Comparison of ENCODE assay signal across 8 mouse cellular contexts in the genomic region with DNA sequence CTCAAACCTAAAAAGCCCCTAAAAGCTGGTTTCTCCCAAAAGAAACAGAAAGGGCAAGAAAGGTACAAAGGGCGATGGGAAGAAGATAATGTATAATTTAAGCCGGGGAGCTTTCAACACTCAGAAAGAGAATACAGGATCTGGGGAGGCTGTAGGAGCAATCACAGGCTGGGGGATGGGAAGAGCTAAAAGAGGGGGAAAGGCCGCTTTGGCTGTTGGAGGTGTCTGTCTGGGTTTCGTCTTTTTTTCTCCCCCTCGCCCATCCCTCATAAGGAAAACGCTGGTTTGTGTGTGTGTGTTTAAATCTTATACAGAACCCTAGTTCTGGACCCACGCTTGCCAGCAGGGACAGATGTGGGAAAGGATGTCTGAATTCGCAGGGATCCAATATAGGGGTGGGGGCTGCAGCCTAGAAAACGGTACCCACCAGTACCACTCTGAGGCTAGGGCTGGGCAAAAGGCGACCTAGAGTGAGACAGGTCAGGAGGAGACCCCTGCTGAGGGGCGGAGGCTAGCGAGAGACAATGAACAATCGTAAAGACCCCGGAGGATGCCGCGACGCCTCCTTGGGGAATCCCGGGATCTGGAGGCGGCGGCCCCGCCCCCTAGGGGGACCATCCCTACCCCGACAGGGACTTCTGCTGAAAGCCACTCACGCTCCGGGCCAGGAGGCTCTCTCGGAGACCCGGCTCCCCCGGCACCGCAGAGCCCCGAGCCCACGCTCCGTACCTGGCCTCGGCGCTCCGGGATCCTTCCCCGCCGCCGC. TPM values are rescaled to one million over a fixed set of nuclear protein-coding genes. Genes with fewer than 3 reads are reported as not detected.
DNase-seq lines count a peak whose midpoint lies in the region; ATAC-seq lines count a peak whose summit lies in the region.

No protein-coding gene starts in this region.

- peak overlapping the region; percentile 89 for H3K4me3 ChIP-seq in heart, embryonic 16.5 days (ENCODE audit: low read length)
- peak overlapping the region; percentile 63 for H3K4me3 ChIP-seq in forebrain, embryonic 16.5 days (replicated peaks; ENCODE audit: low read length)
- peak overlapping the region; percentile 91 for H3K4me3 ChIP-seq in megakaryocyte, embryonic 14.5 days (replicated peaks)

- H3K27me3 ChIP-seq in heart, embryonic 16.5 days (ENCODE audit: control insufficient read depth, insufficient read depth, low read length): no peaks in the 10 kb centered on the region
- H3K27me3 ChIP-seq in forebrain, embryonic 16.5 days (replicated peaks; ENCODE audit: control insufficient read depth, insufficient read depth, low read length): no peaks in the 10 kb centered on the region
- peaks cover 58% of the 10 kb centered on the region for H3K27me3 ChIP-seq in megakaryocyte, embryonic 14.5 days (replicated peaks)

- DNase-seq in heart, postnatal 25 days (ENCODE audit: low spot score): no peak
- DNase-seq in Muller cell, postnatal 12 days (ENCODE audit: inconsistent ontology term): peak; percentile 25
- DNase-seq in ovary, adult 18-20 months (ENCODE audit: low spot score): no peak
- DNase-seq in natural killer cell, adult 2 months (ENCODE audit: low spot score in 2 of 2): no peak

- no peaks in the 10 kb centered on the region for H3K9me3 ChIP-seq in heart, embryonic 16.5 days (replicated peaks; ENCODE audit: control insufficient read depth, low read length)
- H3K9me3 ChIP-seq in forebrain, embryonic 16.5 days (ENCODE audit: control insufficient read depth, low read length): no peaks in the 10 kb centered on the region
- no peaks in the 10 kb centered on the region for H3K9me3 ChIP-seq in megakaryocyte, embryonic 14.5 days

- no peaks in the 10 kb centered on the region; the same call in 1 of the 2 replicates for H3K36me3 ChIP-seq in heart, embryonic 16.5 days (ENCODE audit: control insufficient read depth, insufficient read depth)
- no peaks in the 10 kb centered on the region for H3K36me3 ChIP-seq in forebrain, embryonic 16.5 days (ENCODE audit: control insufficient read depth, insufficient read depth)
- H3K36me3 ChIP-seq in megakaryocyte, embryonic 14.5 days (replicated peaks; ENCODE audit: low read length): no peaks in the 10 kb centered on the region

- peak overlapping the region; percentile 78 for H3K27ac ChIP-seq in heart, embryonic 16.5 days (ENCODE audit: low read length)
- peak overlapping the region; percentile 89 for H3K27ac ChIP-seq in forebrain, embryonic 16.5 days (ENCODE audit: low read length)

- 1% methylated on average over 36 of the region's 37 CpGs for WGBS in heart, embryonic 16.5 days
- under 1% methylated on average over 34 of the region's 37 CpGs for WGBS in forebrain, embryonic 16.5 days

- H3K9ac ChIP-seq in heart, embryonic 16.5 days (ENCODE audit: low read length): peak overlapping the region; percentile 88
- peak overlapping the region; percentile 83 for H3K9ac ChIP-seq in forebrain, embryonic 16.5 days (replicated peaks; ENCODE audit: low read depth, low read length)

- peaks cover 56% of the 10 kb centered on the region for H3K4me1 ChIP-seq in heart, embryonic 16.5 days (ENCODE audit: control insufficient read depth, insufficient read depth, low read length)
- H3K4me1 ChIP-seq in forebrain, embryonic 16.5 days (replicated peaks; ENCODE audit: control insufficient read depth, insufficient read depth, low read length): peaks cover 27% of the 10 kb centered on the region
- H3K4me1 ChIP-seq in megakaryocyte, embryonic 14.5 days: peaks cover 27% of the 10 kb centered on the region

- ATAC-seq in heart, embryonic 16.5 days (replicated peaks; ENCODE audit: extremely low read depth, insufficient read depth, low FRiP score): peak; percentile 15
- peak; percentile 62 for ATAC-seq in forebrain, embryonic 16.5 days
- no peak for ATAC-seq in megakaryocyte progenitor cell, adult 5-6 weeks (replicated peaks; ENCODE audit: poor library complexity)

- intact Hi-C loops in heart, postnatal 25 days (cut with DNase I): loop anchor here (2.0 kb wide), 1 partner anchor 36 kb away; no protein-coding TSS in a partner anchor

- H3K4me2 ChIP-seq in heart, embryonic 16.5 days (ENCODE audit: low read depth, low read length): peak overlapping the region; percentile 82
- H3K4me2 ChIP-seq in forebrain, embryonic 16.5 days (ENCODE audit: low read length): peak overlapping the region; percentile 88

RNA-seq across cellular contexts. Expression of a gene that starts 0.6 kb away (rescaled TPM):
- 19.4 and 21.7 TPM in 2 replicates for polyA plus RNA-seq in heart, embryonic 16.5 days (2015; fragmentation: Nextera tagmentation; extraction: Ambion mirVana)
- 10 to 100 TPM; 18.9 to 20.1 TPM for total RNA-seq in heart, postnatal 25 days (2021)
- 62.6 and 70.2 TPM in 2 replicates for polyA plus RNA-seq in forebrain, embryonic 16.5 days (2015; fragmentation: Nextera tagmentation; extraction: Ambion mirVana)
- 2.2 TPM in 1 of 2 replicates, not detected in the other for polyA plus RNA-seq in megakaryocyte, embryonic 14.5 days (2012; ENCODE audit: insufficient read depth, low replicate concordance)
- total RNA-seq in megakaryocyte progenitor cell, adult 5-6 weeks (2015): 0.17 and 0.39 TPM in 2 replicates
- 0.07 TPM in 1 of 2 replicates, not detected in the other for total RNA-seq in megakaryocyte progenitor cell, adult 5-6 weeks (2017)

RNA-seq across cellular contexts. Expression of a gene that starts 14.3 kb away (rescaled TPM):
- not detected in 2 replicates for polyA plus RNA-seq in heart, embryonic 16.5 days (2015; fragmentation: Nextera tagmentation; extraction: Ambion mirVana)
- total RNA-seq in heart, postnatal 25 days (2021): not detected
- polyA plus RNA-seq in forebrain, embryonic 16.5 days (2015; fragmentation: Nextera tagmentation; extraction: Ambion mirVana): not detected in 2 replicates
- not detected in 2 replicates for polyA plus RNA-seq in megakaryocyte, embryonic 14.5 days (2012; ENCODE audit: insufficient read depth, low replicate concordance)
- total RNA-seq in megakaryocyte progenitor cell, adult 5-6 weeks (2015): not detected in 2 replicates
- not detected in 2 replicates for total RNA-seq in megakaryocyte progenitor cell, adult 5-6 weeks (2017)
